Mouse (Mus musculus): Measurements from ENCODE around the gene Dkk3. TPM values are rescaled to one million over a fixed set of nuclear protein-coding genes. Genes with fewer than 3 reads are reported as not detected.
A peak's percentile ranks its signal among the peaks of the same experiment; 100 is the strongest.

Dkk3 gene
- polyA plus RNA-seq (2017; shearing (Covaris generic)), result 1 to 10 TPM; 1.3 to 1.7 TPM

GRCm38 (mm10) chr7:112158942-112159341 is at the start of gene Dkk3:
Gene Dkk3, minus strand, starts transcription at chr7:112159057.
- ATAC-seq, result no peak

GRCm38 (mm10) chr7:112207717-112208116 is 48.9 kb upstream of the Dkk3 start:
- ATAC-seq, result no peak

GRCm38 (mm10) chr7:112205513-112205912 is 46.7 kb upstream of the Dkk3 start:
- no peak for ATAC-seq

GRCm38 (mm10) chr7:112204380-112204963 is 45.6 kb upstream of the Dkk3 start:
- ATAC-seq, result peak; percentile 78

GRCm38 (mm10) chr7:112203937-112204336 is 45.1 kb upstream of the Dkk3 start:
- no peak for ATAC-seq

- no peak for ATAC-seq
Measured at GRCm38 (mm10) chr7:112202843-112203242, 44.0 kb upstream of the Dkk3 start.

- no peak for ATAC-seq
Measured at GRCm38 (mm10) chr7:112202194-112202593, 43.3 kb upstream of the Dkk3 start.

- ATAC-seq, result no peak
Measured at GRCm38 (mm10) chr7:112200761-112201160, 41.9 kb upstream of the Dkk3 start.

GRCm38 (mm10) chr7:112199343-112199742 is 40.5 kb upstream of the Dkk3 start:
- no peak for ATAC-seq

GRCm38 (mm10) chr7:112197461-112197860 is 38.6 kb upstream of the Dkk3 start:
- ATAC-seq, result no peak

- no peak for ATAC-seq
Measured at GRCm38 (mm10) chr7:112194286-112194685, 35.4 kb upstream of the Dkk3 start.

GRCm38 (mm10) chr7:112192778-112193177 is 33.9 kb upstream of the Dkk3 start:
- ATAC-seq, result no peak

GRCm38 (mm10) chr7:112192237-112192636 is 33.4 kb upstream of the Dkk3 start:
- no peak for ATAC-seq

GRCm38 (mm10) chr7:112187536-112188459 is 28.9 kb upstream of the Dkk3 start:
- no peak for ATAC-seq

GRCm38 (mm10) chr7:112186871-112187270 is 28.0 kb upstream of the Dkk3 start:
- no peak for ATAC-seq

GRCm38 (mm10) chr7:112185226-112185745 is 26.4 kb upstream of the Dkk3 start:
- ATAC-seq, result no peak

- ATAC-seq, result no peak
Measured at GRCm38 (mm10) chr7:112184519-112185225, 25.8 kb upstream of the Dkk3 start.

- ATAC-seq, result peak; percentile 70
Measured at GRCm38 (mm10) chr7:112183258-112183841, 24.5 kb upstream of the Dkk3 start.

GRCm38 (mm10) chr7:112180235-112180705 is 21.4 kb upstream of the Dkk3 start:
- ATAC-seq, result peak; percentile 87

GRCm38 (mm10) chr7:112176627-112177026 is 17.8 kb upstream of the Dkk3 start:
- no peak for ATAC-seq

GRCm38 (mm10) chr7:112172669-112173068 is 13.8 kb upstream of the Dkk3 start:
- ATAC-seq, result no peak

GRCm38 (mm10) chr7:112169955-112170692 is 11.3 kb upstream of the Dkk3 start:
- no peak for ATAC-seq

Data from CD4-positive, CD25-positive, alpha-beta regulatory T cell, adult 4 months (primary cell).